Mouse (Mus musculus) gastrocnemius, adult 18-20 months (tissue): ENCODE results near the gene Vegfa. TPM values are rescaled to one million over a fixed set of nuclear protein-coding genes. Genes with fewer than 3 reads are reported as not detected.

Source experiments
- DNase-seq: peaks from one replicate; pipeline ENCODE4 v3.0.0; 2021; ENCODE audit warnings: low spot score
- total RNA-seq, 2 experiments: library from RNA; stranded (reverse); gene quantifications; 2 replicates each; pipeline ENCODE4 v1.2.3; 2021

Gene Vegfa
- total RNA-seq, 2 experiments from 2014 or later = 90.0 to 204 TPM

DNA sequence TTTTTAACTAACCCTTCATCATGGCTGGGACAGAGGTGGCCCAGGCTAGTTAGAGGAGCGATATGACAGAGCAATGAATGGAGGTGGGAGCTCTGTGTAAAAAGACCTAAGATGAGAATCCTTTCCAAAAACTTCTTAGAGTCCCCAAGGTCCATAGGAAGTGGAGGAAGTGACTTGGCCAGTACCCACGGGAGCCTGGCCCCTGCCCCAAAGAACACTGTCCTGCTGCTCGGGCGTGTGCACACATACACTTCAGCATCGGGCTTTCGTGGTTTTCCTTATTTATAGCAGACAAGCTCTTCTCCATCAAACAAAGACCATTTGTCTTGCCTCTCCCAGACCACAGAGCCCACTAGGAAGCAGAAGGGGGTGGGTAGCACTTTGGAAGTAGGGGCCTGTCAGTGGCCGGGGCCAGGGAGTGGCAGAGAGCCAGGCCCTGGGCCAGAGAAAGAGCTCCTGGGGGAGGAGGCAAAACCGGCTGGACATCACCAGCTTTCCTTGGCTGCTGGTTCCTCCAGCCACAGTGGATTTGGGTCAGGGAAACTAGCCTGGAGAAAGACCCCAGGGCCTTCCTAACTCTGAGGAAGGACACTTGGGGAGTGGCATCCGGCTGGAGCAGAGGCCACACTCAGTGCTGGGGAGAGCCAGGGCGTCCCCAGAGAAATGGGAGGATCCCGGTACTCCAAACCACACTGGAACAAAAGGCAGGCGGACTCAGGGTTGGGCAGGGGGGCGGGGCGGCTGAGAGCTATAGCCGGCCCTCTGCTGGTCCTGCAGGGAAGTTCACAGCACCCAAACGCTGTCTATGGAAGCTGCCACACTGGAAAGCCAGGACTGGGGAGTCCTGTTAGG, 4.9 kb downstream of the Vegfa start:
- peak; percentile 71 for DNase-seq

DNA sequence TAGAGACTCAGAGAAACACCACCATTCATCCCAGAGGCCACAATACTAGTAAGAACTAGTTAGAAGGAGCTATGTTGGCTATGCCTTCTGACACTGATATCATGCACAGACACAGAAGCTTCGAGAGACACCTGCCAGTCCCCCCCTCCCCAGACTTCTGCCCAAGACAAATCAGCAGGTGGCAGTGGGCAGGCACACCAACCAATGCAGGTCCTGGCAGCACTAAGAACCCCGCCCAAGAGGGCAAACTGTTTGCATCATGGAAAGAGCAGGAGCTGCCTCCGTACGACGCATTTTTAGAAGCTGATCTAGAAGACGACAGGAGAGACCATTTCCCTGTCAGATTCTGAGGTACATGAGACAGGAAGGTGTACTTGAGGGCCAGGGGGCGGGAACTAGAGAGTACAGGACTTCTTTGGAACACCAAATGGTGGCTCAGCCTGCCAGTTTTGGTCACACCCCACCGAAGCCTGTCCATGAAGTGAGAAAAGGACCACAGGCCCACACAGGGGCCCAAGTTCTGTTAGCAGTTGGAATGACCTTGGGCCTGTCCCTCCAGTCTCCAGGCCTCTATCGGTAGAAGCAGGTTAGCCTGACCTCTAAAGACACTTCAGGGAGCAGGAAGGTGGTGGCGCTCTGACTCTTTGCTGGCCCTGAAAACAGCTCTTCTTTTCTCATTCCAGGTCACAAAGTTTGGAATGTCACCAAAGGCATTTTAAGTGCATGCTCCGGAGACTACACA, 6.1 kb downstream of the Vegfa start:
- DNase-seq = no peak

DNA sequence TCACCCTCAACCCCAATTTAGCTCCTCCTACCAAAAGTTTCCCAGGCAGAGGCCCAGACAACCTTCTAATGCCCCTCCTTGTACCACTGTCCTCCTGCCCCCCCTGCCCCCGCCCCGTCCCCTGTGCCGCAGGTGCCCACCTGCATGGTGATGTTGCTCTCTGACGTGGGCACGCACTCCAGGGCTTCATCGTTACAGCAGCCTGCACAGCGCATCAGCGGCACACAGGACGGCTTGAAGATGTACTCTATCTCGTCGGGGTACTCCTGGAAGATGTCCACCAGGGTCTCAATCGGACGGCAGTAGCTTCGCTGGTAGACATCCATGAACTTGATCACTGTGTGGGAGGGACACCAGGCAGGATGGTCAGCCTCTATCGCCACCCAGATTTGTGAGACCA, 7.0 kb downstream of the Vegfa start:
- DNase-seq = no peak

DNA sequence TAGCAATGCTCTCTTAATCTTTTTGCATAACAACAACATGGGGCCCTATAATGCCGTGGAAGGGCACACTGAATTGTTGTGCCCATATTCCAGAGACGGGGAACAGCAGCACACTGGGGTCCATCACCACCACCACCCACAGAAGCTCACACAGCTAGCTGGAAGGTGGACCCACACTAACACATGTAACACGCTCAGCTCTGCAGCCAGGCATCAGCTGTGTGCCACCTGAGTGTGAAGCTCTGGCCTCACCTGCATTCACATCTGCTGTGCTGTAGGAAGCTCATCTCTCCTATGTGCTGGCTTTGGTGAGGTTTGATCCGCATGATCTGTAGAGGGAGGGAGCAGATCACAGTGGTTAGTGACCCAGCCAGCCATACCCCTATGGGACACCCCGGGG, 8.0 kb downstream of the Vegfa start:
- DNase-seq = no peak

DNA sequence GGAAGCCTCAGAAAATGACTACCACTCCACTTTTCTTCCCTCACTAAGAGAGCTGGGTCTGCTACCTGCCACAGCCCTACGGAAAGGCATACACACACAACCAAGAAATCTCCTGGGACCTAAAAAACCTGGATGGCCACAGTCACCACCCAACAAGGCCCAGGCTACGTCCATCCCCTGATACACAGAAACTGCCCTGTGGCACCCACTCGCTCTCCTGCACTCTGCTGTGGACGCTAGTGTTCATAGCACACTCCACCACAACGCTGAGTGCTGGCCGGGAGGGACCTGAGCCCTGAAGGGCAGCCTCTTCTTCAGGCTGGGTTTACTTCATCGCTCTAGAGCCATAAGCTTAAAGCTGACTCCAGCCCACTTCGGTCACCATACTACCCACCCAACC, 8.6 kb downstream of the Vegfa start:
- no peak for DNase-seq

DNA sequence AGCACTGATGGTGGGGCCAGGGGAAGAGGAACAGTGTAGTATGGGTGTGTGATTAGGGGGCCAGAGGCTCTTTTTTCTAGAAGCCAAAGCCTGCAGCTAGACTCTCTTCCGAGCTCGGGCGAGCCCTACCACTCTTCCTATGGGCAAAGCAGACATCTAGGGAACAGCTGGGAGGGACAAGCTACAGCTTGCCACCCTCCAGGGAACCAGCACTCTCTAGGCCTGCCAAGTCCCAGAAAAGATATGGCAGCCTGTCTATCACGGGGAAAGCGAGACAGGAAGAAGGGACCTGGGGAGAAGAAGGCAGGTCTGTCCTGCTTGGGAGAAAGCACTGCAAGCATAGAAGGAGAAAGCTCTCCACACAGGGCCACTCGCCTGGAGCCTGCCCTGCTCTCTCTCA, 9.2 kb downstream of the Vegfa start:
- no peak for DNase-seq

DNA sequence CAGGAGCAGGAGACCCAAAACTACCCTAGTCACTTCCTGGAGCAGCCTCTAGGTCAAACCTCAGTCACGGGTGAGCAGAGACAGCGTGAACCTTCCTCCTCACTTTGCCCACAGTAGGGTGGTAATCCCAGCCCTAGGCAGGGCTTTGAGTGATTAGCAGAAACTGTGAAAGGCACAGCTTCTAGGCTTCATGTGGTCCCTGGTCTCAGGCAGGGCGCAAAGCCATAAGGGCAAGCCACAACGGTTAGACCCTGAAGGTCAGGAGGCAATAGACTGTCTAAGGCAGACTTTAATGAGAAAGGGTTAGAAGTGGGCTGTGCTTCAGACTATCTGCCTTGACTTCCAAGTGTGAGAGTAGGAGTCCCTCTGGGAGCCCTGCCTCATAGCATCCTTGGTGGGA, 9.7 kb downstream of the Vegfa start:
- no peak for DNase-seq

DNA sequence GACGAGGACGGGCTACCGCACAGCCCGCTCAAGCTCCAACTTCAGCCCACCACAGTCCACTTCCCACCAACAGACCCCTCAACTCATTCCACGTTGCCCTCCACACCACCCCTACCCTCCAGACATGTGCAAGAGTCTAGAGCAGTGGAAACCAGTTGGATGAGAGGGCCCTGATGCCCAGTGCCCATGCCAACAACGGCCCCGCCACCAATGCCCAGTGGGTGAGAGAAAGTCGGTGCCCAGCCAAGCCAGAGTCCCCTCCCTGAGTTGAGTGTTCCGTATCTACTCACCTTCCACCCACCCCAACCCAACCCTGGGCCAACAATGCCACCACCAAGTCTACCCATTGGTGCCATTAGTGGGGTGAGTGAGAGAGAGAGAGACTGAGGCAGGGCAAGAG, 10.4 kb downstream of the Vegfa start:
- no peak for DNase-seq

DNA sequence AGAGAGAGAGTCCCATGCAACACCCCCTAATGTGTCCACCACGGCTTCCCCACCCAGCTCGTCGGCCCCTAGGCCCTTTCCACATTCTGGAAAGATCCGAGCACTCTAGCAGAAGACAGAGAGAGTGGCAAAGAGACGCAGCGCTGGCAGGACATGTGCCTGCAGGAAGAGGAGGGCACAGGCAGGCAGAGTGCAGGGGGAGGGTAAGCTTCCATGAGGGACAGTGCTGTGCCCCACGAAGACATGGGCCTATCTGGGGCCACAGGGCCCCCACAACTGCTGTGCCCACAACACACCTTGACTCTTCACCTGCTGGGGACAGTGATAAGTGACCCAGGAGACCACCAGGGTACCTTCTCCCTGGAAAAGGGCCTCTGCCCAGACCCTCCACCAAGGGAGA, 11.0 kb downstream of the Vegfa start:
- DNase-seq = no peak

DNA sequence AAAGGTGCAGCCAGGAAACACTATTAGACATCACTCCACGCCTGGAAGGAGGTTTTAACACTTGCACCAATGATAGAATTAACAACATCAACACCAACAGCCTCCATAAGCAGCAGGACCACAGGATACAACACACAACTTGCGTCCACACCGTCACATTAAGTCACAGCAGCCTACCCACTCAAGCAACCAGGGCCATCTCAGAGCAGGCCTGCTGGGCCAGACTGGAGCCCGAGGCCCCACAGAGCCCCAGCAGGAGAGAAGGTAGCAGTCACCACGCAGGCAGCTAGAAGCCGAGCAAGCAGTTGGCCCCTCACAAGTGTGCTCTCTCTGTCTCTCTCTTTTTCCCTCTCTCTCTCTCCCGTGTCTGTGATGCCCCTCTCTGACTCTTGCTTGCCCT, 11.6 kb downstream of the Vegfa start:
- no peak for DNase-seq

DNA sequence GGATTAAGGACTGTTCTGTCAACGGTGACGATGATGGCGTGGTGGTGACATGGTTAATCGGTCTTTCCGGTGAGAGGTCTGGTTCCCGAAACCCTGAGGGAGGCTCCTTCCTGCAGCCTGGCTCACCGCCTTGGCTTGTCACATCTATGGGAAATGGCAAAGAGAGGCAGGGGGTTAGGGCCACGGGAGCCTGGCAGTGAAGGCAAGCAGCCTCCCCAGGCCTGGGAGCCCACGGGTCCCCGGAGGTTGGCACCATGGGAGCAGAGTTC, 13.5 kb downstream of the Vegfa start:
- no peak for DNase-seq

DNA sequence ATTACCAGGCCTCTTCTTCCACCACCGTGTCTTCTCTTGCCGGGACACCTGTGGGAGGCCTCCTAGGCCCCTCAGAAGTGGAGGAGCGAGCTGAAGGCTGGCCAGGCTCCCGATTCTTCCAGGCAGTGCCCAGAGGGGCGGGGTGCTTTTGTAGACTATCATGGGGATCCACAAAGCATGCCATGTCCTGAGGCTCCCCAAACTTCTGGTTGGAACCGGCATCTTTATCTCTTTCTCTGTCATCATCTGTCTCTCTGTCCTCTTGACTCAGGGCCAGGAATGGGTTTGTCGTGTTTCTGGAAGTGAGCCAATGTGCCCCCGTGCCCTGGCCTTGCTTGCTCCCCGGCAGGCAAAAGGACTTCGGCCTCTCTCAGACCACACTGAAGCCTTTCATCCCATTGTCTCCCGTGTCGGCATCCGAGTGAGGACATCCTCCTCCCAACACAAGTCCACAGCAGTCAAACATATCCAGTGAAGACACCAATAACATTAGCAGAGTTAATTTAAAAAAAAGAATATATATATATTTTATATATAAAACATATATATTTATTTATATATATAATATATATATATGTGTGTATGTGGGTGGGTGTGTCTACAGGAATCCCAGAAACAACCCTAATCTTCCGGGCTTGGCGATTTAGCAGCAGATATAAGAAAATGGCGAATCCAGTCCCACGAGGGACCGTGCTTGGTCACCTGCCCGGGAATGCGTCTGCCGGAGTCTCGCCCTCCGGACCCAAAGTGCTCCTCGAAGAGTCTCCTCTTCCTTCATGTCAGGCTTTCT, 14.0 kb downstream of the Vegfa start:
- DNase-seq = no peak

DNA sequence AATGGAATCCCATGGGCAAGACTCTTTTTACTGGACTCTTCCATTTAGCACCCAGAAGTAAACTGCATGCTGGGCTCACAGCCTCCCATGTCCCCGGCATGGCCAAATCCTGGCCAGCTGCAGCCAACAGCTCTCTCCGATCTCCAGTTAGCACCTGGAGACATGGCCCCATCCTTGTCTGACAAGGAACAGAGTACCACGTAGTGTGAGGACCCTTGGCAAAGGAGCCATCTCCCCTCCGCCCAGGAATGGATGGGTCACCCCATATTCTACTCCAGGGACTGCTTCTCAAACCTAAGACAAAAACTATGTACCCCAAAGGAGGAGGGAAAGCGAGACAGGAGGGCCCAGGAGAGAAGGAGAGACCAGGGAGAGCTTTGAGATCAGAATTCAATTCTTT, 15.6 kb downstream of the Vegfa start:
- DNase-seq = no peak

DNA sequence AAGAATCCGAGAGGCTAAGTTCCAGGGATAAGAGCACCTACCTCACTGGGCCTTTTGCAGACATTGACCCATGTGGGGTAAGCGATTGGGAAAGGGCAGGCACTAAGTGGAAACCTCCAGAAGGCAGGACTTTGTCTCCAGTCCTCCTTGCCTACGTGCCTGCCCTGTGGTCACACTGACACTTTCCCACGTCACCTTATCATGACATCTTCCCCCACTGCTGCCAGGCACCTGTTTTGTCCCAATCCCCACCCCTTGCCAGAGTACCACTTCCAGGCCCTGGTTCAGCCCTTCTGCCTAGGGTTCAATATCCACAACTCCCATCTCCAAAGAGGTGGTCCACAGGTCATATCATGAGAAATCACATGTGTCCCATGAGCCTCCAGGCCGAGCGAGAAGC, 16.2 kb downstream of the Vegfa start:
- DNase-seq = no peak

DNA sequence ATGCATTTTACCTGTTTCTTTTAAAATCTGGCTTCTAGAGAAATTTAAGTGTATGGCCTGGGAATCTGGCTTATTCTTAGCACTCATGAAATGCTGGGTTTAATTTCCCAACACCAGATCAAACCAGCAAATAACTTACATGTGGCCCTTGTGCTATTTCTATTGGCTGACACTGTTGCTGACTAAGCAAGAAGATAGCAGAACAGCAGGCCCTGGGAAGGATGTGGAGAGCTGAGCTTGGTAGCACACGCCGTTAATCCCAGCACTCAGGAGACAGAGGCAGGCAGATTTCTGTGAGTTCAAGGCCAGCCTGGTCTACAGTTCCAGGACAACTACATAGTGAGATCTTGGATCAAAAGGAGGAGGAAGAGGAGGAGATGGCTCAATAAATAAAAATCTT, 17.2 kb downstream of the Vegfa start:
- DNase-seq = no peak

DNA sequence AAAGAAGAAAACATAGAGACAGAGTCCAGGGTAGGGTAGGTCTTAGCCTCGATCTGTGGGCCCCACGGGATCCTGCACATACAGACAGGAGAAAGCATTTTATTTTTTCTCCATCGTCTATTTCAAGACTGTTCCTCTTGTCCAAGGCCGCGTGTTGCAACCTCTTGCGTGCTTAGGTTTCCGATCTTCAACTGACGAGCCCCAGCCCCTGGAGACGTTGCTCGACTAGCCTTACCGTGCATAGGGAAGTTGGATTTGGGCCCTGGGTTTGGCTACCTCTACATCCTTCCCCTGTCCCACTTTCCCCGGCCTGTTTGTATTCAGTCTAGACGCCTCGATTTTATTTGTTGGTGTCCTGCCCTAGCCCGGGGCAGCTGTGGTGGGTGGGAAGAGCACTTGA, 18.6 kb downstream of the Vegfa start:
- no peak for DNase-seq

DNA sequence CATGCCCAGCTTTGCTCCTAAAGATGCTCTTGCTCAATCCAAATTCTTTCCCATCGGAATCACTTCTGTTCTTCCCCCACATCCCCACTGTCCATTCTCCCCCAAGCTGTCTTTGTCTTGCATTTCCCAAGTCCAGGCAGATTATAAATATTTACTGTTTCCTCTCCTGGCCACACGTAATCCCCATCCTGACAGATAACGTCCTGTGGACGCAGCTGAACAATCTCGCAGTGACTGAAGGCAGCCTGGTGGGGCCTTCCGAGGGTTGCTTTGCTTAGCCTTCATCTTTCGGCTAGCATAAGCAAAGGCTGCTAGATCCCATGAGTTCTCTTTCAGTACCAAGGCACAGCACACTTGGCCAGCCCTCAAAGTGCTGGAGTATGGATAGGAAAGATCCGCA, 20.0 kb downstream of the Vegfa start:
- no peak for DNase-seq

DNA sequence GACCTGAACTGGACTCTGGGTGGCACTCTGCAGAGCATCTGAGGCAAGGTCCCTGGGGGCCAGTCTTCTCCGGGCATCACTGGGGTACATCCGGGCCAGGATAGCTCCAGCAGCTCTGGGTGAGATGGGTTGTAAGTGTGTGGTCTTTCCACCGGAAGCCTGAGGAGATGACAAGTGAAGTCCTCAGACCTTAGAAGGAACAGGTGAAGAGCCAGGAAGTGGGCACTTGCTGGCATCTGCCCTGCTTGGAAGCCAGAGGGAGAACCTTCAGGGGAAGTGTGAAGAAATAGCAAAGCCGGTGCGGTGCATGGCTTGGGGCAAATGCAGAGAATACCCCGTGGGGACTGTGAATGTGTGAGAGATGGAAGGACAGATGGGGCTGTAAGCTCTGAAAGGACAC, 21.7 kb downstream of the Vegfa start:
- no peak for DNase-seq

DNA sequence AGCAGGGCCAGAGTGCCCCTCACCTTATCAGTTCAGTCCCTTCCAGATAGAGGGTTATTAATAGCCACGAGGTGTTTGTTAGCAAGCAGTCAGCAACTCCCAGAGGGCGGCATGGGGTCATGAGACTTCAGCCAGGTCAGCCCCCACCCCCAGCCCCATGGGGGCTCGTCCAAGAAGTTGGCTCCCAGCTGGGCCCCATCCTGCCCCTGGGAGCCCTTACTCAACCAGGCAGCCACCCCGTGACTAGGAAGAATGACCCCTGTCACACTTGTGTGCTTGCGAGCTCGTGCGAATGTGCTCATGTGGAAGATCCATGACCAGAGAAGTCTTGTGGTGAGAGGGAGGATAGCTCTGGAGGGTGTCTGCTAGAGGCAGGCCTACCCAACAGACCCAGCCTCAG, 23.0 kb downstream of the Vegfa start:
- DNase-seq = no peak

DNA sequence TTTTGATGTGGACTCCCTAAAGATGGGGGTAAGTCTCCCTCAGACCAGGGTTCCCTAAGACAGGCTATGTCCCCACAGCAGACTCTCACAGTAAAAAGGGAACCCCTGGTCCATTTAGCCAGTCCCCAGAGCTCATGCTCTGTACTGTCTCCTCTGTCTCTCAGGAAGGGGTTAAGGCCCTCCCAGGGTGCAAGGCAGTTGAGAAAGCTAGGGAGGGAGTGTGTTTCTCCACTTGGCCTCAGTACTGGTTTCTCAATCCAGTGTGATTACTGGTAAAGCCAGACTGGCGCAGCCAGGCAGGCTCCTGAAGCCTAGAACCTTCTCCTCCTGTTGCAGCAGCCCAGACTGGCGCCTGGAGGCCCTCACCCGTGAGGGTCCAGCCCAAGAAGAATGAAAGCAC, 26.7 kb downstream of the Vegfa start:
- DNase-seq = no peak

DNA sequence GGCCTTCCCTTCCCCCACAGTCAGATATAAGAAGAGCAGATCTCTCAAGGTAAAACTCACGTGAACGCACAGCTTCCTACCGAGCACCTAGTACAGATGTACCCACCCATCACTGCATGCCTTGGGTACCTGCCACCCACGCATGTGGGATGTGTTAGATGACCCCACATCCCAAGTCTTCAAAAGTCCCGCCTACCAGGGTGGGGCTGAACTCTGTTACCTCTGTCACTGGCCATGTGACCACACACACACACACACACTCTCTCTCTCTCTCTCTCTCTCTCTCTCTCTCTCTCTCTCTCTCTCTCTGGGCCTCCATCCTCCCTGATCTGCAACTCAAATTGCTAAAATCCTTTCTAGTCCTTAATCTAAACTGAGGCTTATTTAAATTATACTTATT, 27.7 kb downstream of the Vegfa start:
- no peak for DNase-seq

DNA sequence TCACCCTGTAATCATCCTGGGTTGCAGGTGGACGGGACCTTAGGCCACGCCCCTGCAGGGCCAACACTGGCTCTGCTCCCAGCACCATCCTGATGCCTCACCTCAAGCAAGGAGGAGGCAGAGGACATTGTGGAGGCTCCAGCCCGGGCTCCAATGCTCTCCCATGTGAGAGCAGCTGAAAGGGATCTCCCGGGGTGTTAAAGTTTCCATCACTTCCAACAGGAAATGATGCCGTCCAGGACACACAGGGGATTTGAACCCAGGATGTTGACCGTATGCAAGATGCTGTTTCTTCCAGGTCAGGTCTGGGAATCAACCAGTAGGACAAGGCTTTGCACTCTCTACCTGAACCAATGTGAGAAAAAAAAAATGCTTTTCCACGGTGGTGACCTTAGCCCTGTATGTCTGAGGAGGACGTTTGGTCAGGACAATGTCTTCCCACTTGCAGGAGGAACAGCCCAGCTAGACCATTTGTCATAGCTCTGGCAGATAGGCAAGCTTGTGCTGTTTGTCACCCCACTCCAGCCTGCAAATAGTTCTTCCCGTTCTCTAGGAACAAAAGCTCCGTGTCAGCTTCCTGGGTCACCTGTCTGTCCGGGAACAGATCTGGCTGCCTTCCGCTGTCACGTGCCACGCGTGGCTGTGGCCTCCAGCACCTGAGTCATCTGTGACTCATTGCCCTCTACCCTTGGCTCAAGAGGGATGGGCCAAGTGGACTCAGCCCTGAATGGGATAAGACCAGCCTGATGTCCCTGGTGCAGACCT, 28.3 kb downstream of the Vegfa start:
- DNase-seq = no peak
